ENCODE assay signal across 13 mouse cellular contexts in genomic region chr4:133402011-133402410, GRCm38 (mm10). TPM values are rescaled to one million over a fixed set of nuclear protein-coding genes. Genes with fewer than 3 reads are reported as not detected.
A peak's percentile ranks its signal among the peaks of the same experiment; 100 is the strongest.
DNase-seq lines count a peak whose midpoint lies in the region; ATAC-seq and TF ChIP-seq lines count a peak whose summit lies in the region.
"Had no signal": no experiment of that assay in that cellular context is flagged by ENCODE, and none has a peak within 500 bp of the region (broad histone marks: within the 10 kb centered on the region; RNA-seq: fewer than 3 reads in every experiment).

No protein-coding gene starts in this region.

- DNase-seq in heart, postnatal 10 days = no peak
- DNase-seq in stomach, postnatal 0 days (ENCODE audit: low spot score) = no peak
- DNase-seq in liver, adult 2 months (ENCODE audit: extremely low read depth, low read depth, low spot score) = no peak
- no peak for DNase-seq in cerebellum, adult 11 months
- no peak for DNase-seq in ovary, postnatal 36 days (ENCODE audit: low spot score)
- DNase-seq: adrenal gland, adult 2 months; cerebellum, postnatal 25 days; kidney, adult 2 months had no signal

- peaks cover 60% of the 10 kb centered on the region for H3K4me1 ChIP-seq in heart, embryonic 11.5 days (ENCODE audit: control insufficient read depth, insufficient read depth, low read length)
- H3K4me1 ChIP-seq in stomach, embryonic 14.5 days (ENCODE audit: control insufficient read depth, insufficient read depth, low read length) = peaks cover 18% of the 10 kb centered on the region
- H3K4me1 ChIP-seq in stomach, postnatal 0 days (replicated peaks; ENCODE audit: control insufficient read depth, insufficient read depth) = no peaks in the 10 kb centered on the region
- no peaks in the 10 kb centered on the region for H3K4me1 ChIP-seq in liver, adult 2 months (ENCODE audit: control insufficient read depth, insufficient read depth, low read length)
- H3K4me1 ChIP-seq in stomach, embryonic 16.5 days (ENCODE audit: control insufficient read depth, insufficient read depth, low read length) = peaks cover 42% of the 10 kb centered on the region

- TF ChIP-seq POLR2A in liver, adult 2 months (IDR thresholded peaks at IDR 0.05; ENCODE audit: extremely low read depth, insufficient read depth, low read length) = no peak

- no peak overlapping the region for H3K4me2 ChIP-seq in heart, embryonic 11.5 days
- H3K4me2 ChIP-seq in stomach, embryonic 14.5 days (replicated peaks; ENCODE audit: low read depth, low read length) = no peak overlapping the region
- no peak overlapping the region for H3K4me2 ChIP-seq in stomach, postnatal 0 days (replicated peaks; ENCODE audit: low read depth)
- no peak overlapping the region for H3K4me2 ChIP-seq in stomach, embryonic 16.5 days (ENCODE audit: low read depth, low read length)
- H3K4me2 ChIP-seq: limb, embryonic 12.5 days had no signal

- ATAC-seq in heart, embryonic 11.5 days (replicated peaks; ENCODE audit: insufficient number of reproducible peaks, low FRiP score, low TSS enrichment) = no peak
- ATAC-seq in stomach, embryonic 14.5 days (ENCODE audit: insufficient number of reproducible peaks, insufficient read depth, low FRiP score, low read depth) = no peak
- ATAC-seq in stomach, postnatal 0 days (ENCODE audit: low FRiP score, low TSS enrichment) = no peak
- no peak for ATAC-seq in stomach, embryonic 16.5 days (ENCODE audit: insufficient read depth, low FRiP score)

- intact Hi-C loops in heart, postnatal 10 days (cut with DNase I) = no loop called here

- H3K79me2 ChIP-seq in liver, adult 2 months (ENCODE audit: control insufficient read depth, insufficient read depth, low read length) = peaks cover 6% of the 10 kb centered on the region; the same call in 1 of the 2 replicates

- 0 out of 2 replicates have a peak overlapping the region, but pooled peaks have one; percentile 28 for H3K9ac ChIP-seq in heart, embryonic 11.5 days (ENCODE audit: low read depth, low read length)
- H3K9ac ChIP-seq in stomach, embryonic 14.5 days (replicated peaks; ENCODE audit: low read depth, low read length) = no peak overlapping the region
- H3K9ac ChIP-seq in stomach, postnatal 0 days (ENCODE audit: low read length) = no peak overlapping the region
- peak overlapping the region; percentile 49; the same call in 1 of the 2 replicates for H3K9ac ChIP-seq in liver, adult 2 months (ENCODE audit: low read depth, low read length)
- H3K9ac ChIP-seq in stomach, embryonic 16.5 days (ENCODE audit: low read length) = peak overlapping the region; percentile 40; the same call in 1 of the 2 replicates
- H3K9ac ChIP-seq: limb, embryonic 12.5 days had no signal

- TF ChIP-seq EP300 in stomach, postnatal 0 days (optimal IDR thresholded peaks at IDR 0.05) = no peak

- TF ChIP-seq CTCF in stomach, postnatal 0 days (IDR thresholded peaks at IDR 0.05; ENCODE audit: low read depth) = no peak
- TF ChIP-seq CTCF in liver, adult 2 months (IDR thresholded peaks at IDR 0.05; ENCODE audit: low read depth, low read length) = no peak

- H3K4me3 ChIP-seq in heart, embryonic 11.5 days (ENCODE audit: low read depth, low read length) = no peak overlapping the region
- H3K4me3 ChIP-seq in stomach, embryonic 14.5 days (ENCODE audit: low read depth, low read length) = no peak overlapping the region
- H3K4me3 ChIP-seq in stomach, postnatal 0 days (ENCODE audit: low read depth, low read length) = no peak overlapping the region
- no peak overlapping the region for H3K4me3 ChIP-seq in liver, adult 2 months (ENCODE audit: insufficient read depth, low read depth, low read length)
- no peak overlapping the region for H3K4me3 ChIP-seq in stomach, embryonic 16.5 days (replicated peaks; ENCODE audit: low read length)
- H3K4me3 ChIP-seq: erythroblast, embryonic 14.5 days; limb, embryonic 12.5 days had no signal

- H3K9me3 ChIP-seq in heart, embryonic 11.5 days (replicated peaks; ENCODE audit: control insufficient read depth, low read length) = no peaks in the 10 kb centered on the region
- no peaks in the 10 kb centered on the region for H3K9me3 ChIP-seq in stomach, embryonic 14.5 days (ENCODE audit: control insufficient read depth, low read depth, low read length)
- no peaks in the 10 kb centered on the region for H3K9me3 ChIP-seq in stomach, postnatal 0 days (ENCODE audit: control insufficient read depth, low read length)
- no peaks in the 10 kb centered on the region for H3K9me3 ChIP-seq in stomach, embryonic 16.5 days (replicated peaks; ENCODE audit: control insufficient read depth, low read length)
- H3K9me3 ChIP-seq: limb, embryonic 12.5 days had no signal

- WGBS in heart, embryonic 11.5 days (ENCODE audit: insufficient replicate concordance) = 36% methylated on average over 13 of the region's 13 CpGs
- 37% methylated on average over 13 of the region's 13 CpGs for WGBS in stomach, embryonic 14.5 days
- 35% methylated on average over 13 of the region's 13 CpGs for WGBS in stomach, postnatal 0 days
- WGBS in liver, adult 2 months = 83% methylated on average over 13 of the region's 13 CpGs
- WGBS in stomach, embryonic 16.5 days = 36% methylated on average over 13 of the region's 13 CpGs

- H3K36me3 ChIP-seq in heart, embryonic 11.5 days (ENCODE audit: control insufficient read depth, insufficient read depth, low read length) = no peaks in the 10 kb centered on the region
- no peaks in the 10 kb centered on the region for H3K36me3 ChIP-seq in stomach, embryonic 14.5 days (ENCODE audit: control insufficient read depth, insufficient read depth, low read length)
- no peaks in the 10 kb centered on the region for H3K36me3 ChIP-seq in stomach, postnatal 0 days (ENCODE audit: control insufficient read depth, insufficient read depth, low read length)
- no peaks in the 10 kb centered on the region for H3K36me3 ChIP-seq in liver, adult 2 months (ENCODE audit: control insufficient read depth, insufficient read depth, low read length)
- no peaks in the 10 kb centered on the region for H3K36me3 ChIP-seq in stomach, embryonic 16.5 days (ENCODE audit: control insufficient read depth, insufficient read depth, low read length)

- no peaks in the 10 kb centered on the region for H3K27me3 ChIP-seq in heart, embryonic 11.5 days (ENCODE audit: control insufficient read depth, insufficient read depth, low read length)
- no peaks in the 10 kb centered on the region for H3K27me3 ChIP-seq in stomach, embryonic 14.5 days (ENCODE audit: control insufficient read depth, insufficient read depth, low read length)
- H3K27me3 ChIP-seq in stomach, postnatal 0 days (ENCODE audit: control insufficient read depth, insufficient read depth, low read length) = no peaks in the 10 kb centered on the region
- no peaks in the 10 kb centered on the region for H3K27me3 ChIP-seq in liver, adult 2 months (ENCODE audit: control insufficient read depth, insufficient read depth, low read length)
- no peaks in the 10 kb centered on the region for H3K27me3 ChIP-seq in stomach, embryonic 16.5 days (ENCODE audit: control insufficient read depth, insufficient read depth, low read length)
- H3K27me3 ChIP-seq: limb, embryonic 12.5 days had no signal

- H3K27ac ChIP-seq in heart, embryonic 11.5 days (ENCODE audit: low read depth, low read length) = peak overlapping the region; percentile 41; the same call in 1 of the 2 replicates
- H3K27ac ChIP-seq in stomach, embryonic 14.5 days (ENCODE audit: low read length) = peak overlapping the region; percentile 33; the same call in 1 of the 2 replicates
- H3K27ac ChIP-seq in stomach, postnatal 0 days (replicated peaks) = no peak overlapping the region
- no peak overlapping the region for H3K27ac ChIP-seq in liver, adult 2 months (replicated peaks; ENCODE audit: insufficient read depth, low read depth, low read length)
- peak overlapping the region; percentile 34; the same call in 1 of the 2 replicates for H3K27ac ChIP-seq in stomach, embryonic 16.5 days (ENCODE audit: low read length)
- H3K27ac ChIP-seq: limb, embryonic 12.5 days had no signal

RNA-seq across cellular contexts. Expression of gene Slc9a1, which starts 32.5 kb away (rescaled TPM):
- 4.8 and 7.0 TPM in 2 replicates for polyA plus RNA-seq in heart, embryonic 11.5 days (2014; fragmentation: Nextera tagmentation; extraction: Ambion mirVana)
- total RNA-seq in heart, postnatal 10 days (2021) = 10 to 100 TPM; 21.4 to 24.2 TPM
- polyA plus RNA-seq in stomach, embryonic 14.5 days (2014; fragmentation: Nextera tagmentation; extraction: Ambion mirVana) = 9.8 and 10.6 TPM in 2 replicates
- polyA plus RNA-seq in stomach, postnatal 0 days (2015; fragmentation: Nextera tagmentation; extraction: Ambion mirVana) = 6.0 and 7.1 TPM in 2 replicates
- 1.5 and 2.9 TPM in 2 replicates for total RNA-seq in liver, adult 2 months (2014; rRNA removed)
- 5.6 and 9.2 TPM in 2 replicates for polyA plus RNA-seq in liver, adult 2 months (2012; rRNA removed)
- 10.1 and 10.7 TPM in 2 replicates for polyA plus RNA-seq in stomach, embryonic 16.5 days (2015; fragmentation: Nextera tagmentation; extraction: Ambion mirVana)

RNA-seq across cellular contexts. Expression of gene Wdtc1, which starts 48.7 kb away (rescaled TPM):
- polyA plus RNA-seq in heart, embryonic 11.5 days (2014; fragmentation: Nextera tagmentation; extraction: Ambion mirVana) = 13.3 and 15.5 TPM in 2 replicates
- 10 to 100 TPM; 55.3 to 58.8 TPM for total RNA-seq in heart, postnatal 10 days (2021)
- polyA plus RNA-seq in stomach, embryonic 14.5 days (2014; fragmentation: Nextera tagmentation; extraction: Ambion mirVana) = 18.5 and 19.9 TPM in 2 replicates
- 6.2 and 7.7 TPM in 2 replicates for polyA plus RNA-seq in stomach, postnatal 0 days (2015; fragmentation: Nextera tagmentation; extraction: Ambion mirVana)
- 20.6 and 35.5 TPM in 2 replicates for total RNA-seq in liver, adult 2 months (2014; rRNA removed)
- polyA plus RNA-seq in liver, adult 2 months (2012; rRNA removed) = 83.3 and 105 TPM in 2 replicates
- polyA plus RNA-seq in stomach, embryonic 16.5 days (2015; fragmentation: Nextera tagmentation; extraction: Ambion mirVana) = 12.9 and 14.8 TPM in 2 replicates

Comparison
In these comparisons a context has a peak if more than half of its experiments do, and no peak if none do; other contexts are left out.
1. H3K27ac ChIP-seq: peak in heart, embryonic 11.5 days (single experiment), stomach, embryonic 14.5 days (single experiment) and stomach, embryonic 16.5 days (single experiment); none in stomach, postnatal 0 days (single experiment) and liver, adult 2 months (single experiment).
2. H3K9ac ChIP-seq: peak in heart, embryonic 11.5 days (single experiment), liver, adult 2 months (single experiment) and stomach, embryonic 16.5 days (single experiment); none in stomach, embryonic 14.5 days (single experiment) and stomach, postnatal 0 days (single experiment).